Mouse (Mus musculus) cerebellum, postnatal 4 days (tissue): ENCODE results near the gene Kdm2a.

Experiments
- DNase-seq, 2 experiments: peaks; one replicate each; pipeline ENCODE4 v3.0.0; 2022; ENCODE audit warnings: low spot score in 2 of 2, mixed read lengths in 1 of 2

Kdm2a gene

GRCm38 (mm10) chr19:4328737-4329304 lies 69.3 kb downstream of the Kdm2a start:
- no peak for DNase-seq

- no peak for DNase-seq
Measured at GRCm38 (mm10) chr19:4326881-4327280, 71.2 kb downstream of the Kdm2a start.

- no peak for DNase-seq
Measured at GRCm38 (mm10) chr19:4326106-4326505, 72.0 kb downstream of the Kdm2a start.

- no peak for DNase-seq
Measured at GRCm38 (mm10) chr19:4322134-4322533, 76.0 kb downstream of the Kdm2a start.

- no peak for DNase-seq
Measured at GRCm38 (mm10) chr19:4321622-4322021, 76.5 kb downstream of the Kdm2a start.

- no peak for DNase-seq
Measured at GRCm38 (mm10) chr19:4319272-4319671, 78.8 kb downstream of the Kdm2a start.

GRCm38 (mm10) chr19:4317181-4317580 lies 80.9 kb downstream of the Kdm2a start:
- peak in 1 of 2 experiments; percentile 12 for DNase-seq

- DNase-seq = peak; percentile 19 to 68
Measured at GRCm38 (mm10) chr19:4315223-4315944, 82.7 kb downstream of the Kdm2a start.

- peak in 1 of 2 experiments; percentile 48 for DNase-seq
Measured at GRCm38 (mm10) chr19:4309776-4310185, 88.3 kb downstream of the Kdm2a start.

GRCm38 (mm10) chr19:4309302-4309701 lies 88.8 kb downstream of the Kdm2a start:
- DNase-seq = no peak

- DNase-seq = peak; percentile 76 to 90
Measured at GRCm38 (mm10) chr19:4306190-4306577, 91.9 kb downstream of the Kdm2a start, which contains the start of gene Grk2. Gene Grk2, minus strand, starts transcription at chr19:4306222.

- peak in 1 of 2 experiments; percentile 59 for DNase-seq
Measured at GRCm38 (mm10) chr19:4305491-4306189, 92.4 kb downstream of the Kdm2a start.

- DNase-seq = no peak
Measured at GRCm38 (mm10) chr19:4304871-4305321, 93.2 kb downstream of the Kdm2a start.

- DNase-seq = no peak
Measured at GRCm38 (mm10) chr19:4304251-4304821, 93.7 kb downstream of the Kdm2a start.

GRCm38 (mm10) chr19:4303640-4303995 lies 94.5 kb downstream of the Kdm2a start:
- no peak for DNase-seq

GRCm38 (mm10) chr19:4302936-4303639 lies 95.0 kb downstream of the Kdm2a start:
- DNase-seq = peak in 1 of 2 experiments; percentile 71

GRCm38 (mm10) chr19:4301735-4302651 lies 96.1 kb downstream of the Kdm2a start:
- DNase-seq = no peak

- DNase-seq = no peak
Measured at GRCm38 (mm10) chr19:4300852-4301734, 97.0 kb downstream of the Kdm2a start.

- no peak for DNase-seq
Measured at GRCm38 (mm10) chr19:4300271-4300704, 97.8 kb downstream of the Kdm2a start.
